Mouse (Mus musculus) limb, embryonic 12.5 days (tissue): ENCODE data around the gene Cdc42. TPM values are rescaled to one million over a fixed set of nuclear protein-coding genes. Genes with fewer than 3 reads are reported as not detected.

Experiments used
- ATAC-seq: fragments of 200-750 bp; cut with Nextera tagmentation; 2 replicates; pipeline ENCODE4 v1.8.0; 2017; ENCODE audit warnings: low read depth, moderate TSS enrichment; ENCODE audit not compliant: insufficient number of reproducible peaks, insufficient read depth, low FRiP score, low TSS enrichment
- H3K27ac ChIP-seq: fragments of 300-500 bp; sonication (generic); 2 replicates; pipeline ENCODE4 v1.5.1; 2016; ENCODE audit warnings: mild to moderate bottlenecking, moderate library complexity
- H3K27me3 ChIP-seq: fragments of 300-500 bp; sonication (generic); 2 replicates; pipeline ENCODE4 v1.6.1; 2016; ENCODE audit warnings: mild to moderate bottlenecking, moderate library complexity
- H3K36me3 ChIP-seq: fragments of 300-500 bp; sonication (generic); 2 replicates; pipeline ENCODE4 v1.6.1; 2016; ENCODE audit warnings: mild to moderate bottlenecking, moderate library complexity
- H3K4me1 ChIP-seq: fragments of 300-500 bp; sonication (generic); replicated peaks from 2 replicates; pipeline ENCODE4 v1.6.1; 2016
- H3K4me2 ChIP-seq: fragments of 300-500 bp; sonication (generic); 2 replicates; pipeline ENCODE4 v1.6.1; 2016; ENCODE audit warnings: mild to moderate bottlenecking, moderate library complexity
- H3K4me3 ChIP-seq: fragments of 300-500 bp; sonication (generic); replicated peaks from 2 replicates; pipeline ENCODE4 v1.5.1; 2016; ENCODE audit warnings: mild to moderate bottlenecking
- H3K9ac ChIP-seq: fragments of 300-500 bp; sonication (generic); replicated peaks from 2 replicates; pipeline ENCODE4 v1.6.1; 2016; ENCODE audit warnings: mild to moderate bottlenecking, moderate library complexity
- H3K9me3 ChIP-seq: fragments of 300-500 bp; sonication (generic); 2 replicates; pipeline ENCODE4 v1.6.1; 2016; ENCODE audit warnings: mild to moderate bottlenecking, moderate library complexity
- WGBS: fragments of 180-500 bp; shearing (Covaris S2); methylation state at CpG from one replicate; pipeline ENCODE4 v1.1.7; 2016; 5-methylcytosine and 5-hydroxymethylcytosine counted together
- polyA plus RNA-seq: library from polyadenylated mRNA; unstranded; fragments of >200 nt; fragmentation: Nextera tagmentation; extraction: Ambion mirVana; gene quantifications from 2 replicates; pipeline ENCODE4 v1.2.1, GENCODE M21; 2016

Cdc42 gene
- polyA plus RNA-seq, 1 experiment from 2014 or later: 589 TPM

DNA sequence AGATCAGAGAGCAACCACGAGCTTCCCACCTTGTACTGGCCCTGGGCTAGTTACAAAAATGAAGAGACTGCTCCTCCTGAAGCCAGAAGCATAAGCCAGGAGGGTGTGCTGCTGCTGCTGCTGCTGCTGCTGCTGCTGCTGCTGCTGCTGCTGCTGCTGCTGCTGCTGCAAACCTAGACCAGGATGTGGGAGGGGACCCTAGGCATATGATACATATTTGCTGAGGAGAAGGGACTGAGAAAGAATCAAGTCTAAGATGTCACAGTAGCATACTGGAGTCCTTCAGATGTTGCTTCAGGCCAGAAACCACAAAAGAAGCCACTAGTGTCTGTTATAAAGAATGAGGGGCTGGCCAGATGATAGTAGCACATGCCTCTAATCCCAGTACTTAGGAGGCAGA, 10.7 kb upstream of the Cdc42 start:
- ATAC-seq: no peak
- Histone ChIP-seq H3K27me3 (no peaks in the 10 kb centered on the region), H3K9ac (no peak overlapping the region), H3K4me3 (no peak overlapping the region), H3K9me3 (no peaks in the 10 kb centered on the region), H3K4me1 (peaks cover 20% of the 10 kb centered on the region), H3K36me3 (no peaks in the 10 kb centered on the region), H3K27ac (peak overlapping the region; percentile 59; the same call in 1 of the 2 replicates), H3K4me2 (no peak overlapping the region)
- 10% methylated on average over 1 of the region's 1 CpGs for WGBS

DNA sequence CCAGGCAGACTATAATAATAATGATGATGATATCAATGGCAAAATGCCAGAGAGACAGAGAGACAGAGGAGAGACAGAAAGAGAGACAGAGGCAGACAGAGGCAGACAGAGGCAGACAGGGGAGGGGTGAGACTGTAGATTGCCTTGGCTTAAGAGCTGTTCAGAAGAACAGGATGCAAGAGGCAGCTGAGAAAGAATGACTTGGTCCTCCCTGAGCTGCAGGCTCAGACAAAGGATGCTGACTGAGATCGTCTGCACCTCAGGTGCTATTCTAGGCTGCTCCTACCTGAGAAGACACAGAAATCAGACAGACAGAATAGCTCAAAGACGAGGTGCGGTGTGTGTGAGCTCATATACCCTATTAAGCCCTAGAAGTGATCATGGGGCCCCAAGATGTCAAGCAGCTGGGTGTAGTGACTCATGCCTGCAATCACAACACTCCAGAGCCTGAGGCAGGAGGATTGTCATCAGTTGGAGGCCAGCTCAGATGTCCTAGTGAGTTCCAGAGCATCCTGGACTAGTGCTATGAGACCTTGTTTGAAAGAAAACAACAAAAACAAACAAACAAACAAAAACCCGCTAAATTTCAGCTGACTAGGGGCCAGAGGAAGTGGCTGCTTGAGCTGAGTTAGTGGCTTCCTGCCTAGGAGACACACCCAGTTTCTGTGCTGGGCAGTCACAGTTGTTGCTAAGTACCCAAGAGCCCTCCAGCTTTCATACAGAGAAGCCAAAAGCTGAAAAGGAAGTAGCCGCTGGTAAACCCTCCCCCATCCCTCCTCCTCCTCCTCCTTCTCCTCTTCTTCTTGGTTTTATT, 10.0 kb upstream of the Cdc42 start:
- WGBS: 43% methylated on average over 5 of the region's 5 CpGs
- Histone ChIP-seq H3K4me1 (peaks cover 20% of the 10 kb centered on the region), H3K27me3 (no peaks in the 10 kb centered on the region), H3K4me2 (no peak overlapping the region), H3K9me3 (no peaks in the 10 kb centered on the region), H3K9ac (no peak overlapping the region), H3K4me3 (no peak overlapping the region), H3K27ac (peak overlapping the region; percentile 18; the same call in 1 of the 2 replicates), H3K36me3 (no peaks in the 10 kb centered on the region)
- no peak for ATAC-seq

DNA sequence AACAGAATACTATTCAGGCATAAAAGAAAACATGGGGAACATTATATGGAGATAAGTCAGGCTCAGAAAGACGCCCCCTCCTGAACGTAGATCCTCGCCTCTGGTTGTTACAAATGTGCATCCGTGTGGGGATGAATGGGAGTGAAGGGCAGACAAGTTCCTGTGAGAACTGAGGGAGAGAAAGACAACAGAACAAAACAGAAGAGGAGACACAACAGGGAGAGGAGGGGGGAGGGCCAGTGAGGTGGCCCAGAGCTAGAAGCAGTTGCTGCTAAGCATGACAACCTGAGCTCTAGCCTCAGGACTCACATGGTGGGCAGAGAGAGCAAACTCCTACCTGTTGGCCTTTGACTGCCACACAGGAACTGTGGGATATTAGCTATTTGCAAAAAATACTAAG, 8.6 kb upstream of the Cdc42 start:
- Histone ChIP-seq H3K4me1 (peaks cover 20% of the 10 kb centered on the region), H3K36me3 (no peaks in the 10 kb centered on the region), H3K27me3 (no peaks in the 10 kb centered on the region), H3K9ac (no peak overlapping the region), H3K4me2 (no peak overlapping the region), H3K4me3 (no peak overlapping the region), H3K27ac (no peak overlapping the region), H3K9me3 (no peaks in the 10 kb centered on the region)
- WGBS: 84% methylated on average over 4 of the region's 4 CpGs
- no peak for ATAC-seq

DNA sequence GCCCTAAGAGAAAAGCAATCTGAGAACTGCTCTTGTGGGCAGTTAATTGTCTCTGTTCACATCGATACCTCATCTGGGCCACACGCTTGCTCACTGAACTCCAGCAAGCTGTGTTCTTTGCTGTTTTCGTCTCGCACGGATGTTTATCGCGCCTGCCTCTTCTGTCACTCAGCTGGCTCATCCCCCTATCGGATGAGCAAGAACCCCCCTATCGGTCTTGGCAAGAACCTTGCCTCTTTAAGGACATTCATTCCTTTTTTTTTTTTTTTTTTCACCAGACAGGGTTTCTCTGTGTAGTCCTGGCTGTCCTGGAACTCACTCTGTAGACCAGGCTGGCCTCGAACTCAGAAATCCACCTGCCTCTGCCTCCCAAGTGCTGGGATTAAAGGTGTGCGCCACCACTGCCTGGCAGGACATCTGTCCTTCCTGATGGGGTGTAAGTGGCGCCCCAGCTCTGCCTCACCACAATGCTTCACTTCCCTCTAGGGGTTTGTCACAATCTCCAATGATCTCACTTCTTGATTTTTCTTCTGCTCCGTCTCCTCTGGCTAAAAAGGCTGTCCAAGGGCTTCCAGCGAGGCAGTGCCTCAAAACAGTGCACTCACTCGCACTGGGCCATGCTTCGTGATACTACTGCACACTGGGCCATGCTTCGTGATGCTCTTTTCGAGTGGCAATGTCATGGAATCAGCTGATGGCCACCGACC, 8.0 kb upstream of the Cdc42 start:
- WGBS: 85% methylated on average over 19 of the region's 19 CpGs

DNA sequence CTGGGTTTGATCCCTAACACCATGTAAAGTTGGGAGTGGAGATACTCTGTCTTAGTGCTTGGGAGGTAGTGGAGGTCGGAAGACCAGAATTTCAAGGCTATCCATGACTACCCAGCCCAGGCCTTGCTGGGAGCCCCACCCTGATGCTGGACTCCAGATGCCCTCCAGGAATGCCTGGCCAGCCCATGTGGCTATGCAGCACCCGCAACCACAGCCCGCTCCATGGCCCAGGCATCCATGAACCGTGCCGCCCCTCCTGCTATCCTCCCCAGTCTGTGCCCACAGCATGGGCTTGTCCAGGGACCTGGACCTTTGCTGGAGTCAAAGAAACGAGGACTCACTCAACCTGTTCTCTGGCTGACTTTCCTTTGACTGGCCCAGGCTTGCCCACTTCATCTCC, 7.3 kb upstream of the Cdc42 start:
- Histone ChIP-seq H3K27me3 (0 out of 2 replicates have a peak, but pooled peaks cover 2% of the 10 kb centered on the region), H3K27ac (no peak overlapping the region), H3K9me3 (no peaks in the 10 kb centered on the region), H3K36me3 (no peaks in the 10 kb centered on the region), H3K4me2 (no peak overlapping the region), H3K4me3 (no peak overlapping the region), H3K9ac (no peak overlapping the region), H3K4me1 (peaks cover 12% of the 10 kb centered on the region)
- 88% methylated on average over 6 of the region's 6 CpGs for WGBS
- no peak for ATAC-seq

More for the DNA sequence above, 8.0 kb upstream of the Cdc42 start:
- Histone ChIP-seq H3K27ac (no peak overlapping the region), H3K36me3 (no peaks in the 10 kb centered on the region), H3K27me3 (0 out of 2 replicates have a peak, but pooled peaks cover under 1% of the 10 kb centered on the region), H3K9me3 (no peaks in the 10 kb centered on the region), H3K9ac (no peak overlapping the region), H3K4me2 (no peak overlapping the region), H3K4me1 (peaks cover 18% of the 10 kb centered on the region), H3K4me3 (no peak overlapping the region)
- no peak for ATAC-seq

DNA sequence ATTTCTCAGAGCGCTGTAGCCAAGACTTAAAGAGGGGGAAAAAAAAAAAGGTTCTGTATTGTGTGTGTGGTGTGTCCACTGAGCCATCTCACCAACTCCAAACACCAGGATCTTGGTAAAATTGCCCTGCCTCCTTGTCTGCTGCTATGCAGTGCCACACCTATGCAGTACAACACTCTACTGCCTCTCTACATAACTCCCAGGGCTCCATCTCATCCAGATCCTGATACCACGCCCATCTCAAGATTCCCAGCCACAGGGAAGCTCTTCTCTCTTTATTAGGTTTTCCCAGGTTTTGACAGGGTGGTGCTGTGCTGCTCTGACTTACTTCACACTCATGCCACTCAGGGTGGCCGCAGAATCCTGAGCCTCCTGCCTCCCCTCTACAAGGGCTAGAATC, 3.5 kb upstream of the Cdc42 start:
- H3K4me3 ChIP-seq: no peak overlapping the region
- 65% methylated on average over 3 of the region's 3 CpGs for WGBS
- 0 out of 2 replicates have a peak, but pooled peaks cover 5% of the 10 kb centered on the region for H3K4me1 ChIP-seq
- no peaks in the 10 kb centered on the region for H3K36me3 ChIP-seq
- 0 out of 2 replicates have a peak, but pooled peaks cover 2% of the 10 kb centered on the region for H3K27me3 ChIP-seq
- H3K9ac ChIP-seq: no peak overlapping the region
- H3K27ac ChIP-seq: no peak overlapping the region
- no peaks in the 10 kb centered on the region for H3K9me3 ChIP-seq
- H3K4me2 ChIP-seq: no peak overlapping the region
- ATAC-seq: no peak

DNA sequence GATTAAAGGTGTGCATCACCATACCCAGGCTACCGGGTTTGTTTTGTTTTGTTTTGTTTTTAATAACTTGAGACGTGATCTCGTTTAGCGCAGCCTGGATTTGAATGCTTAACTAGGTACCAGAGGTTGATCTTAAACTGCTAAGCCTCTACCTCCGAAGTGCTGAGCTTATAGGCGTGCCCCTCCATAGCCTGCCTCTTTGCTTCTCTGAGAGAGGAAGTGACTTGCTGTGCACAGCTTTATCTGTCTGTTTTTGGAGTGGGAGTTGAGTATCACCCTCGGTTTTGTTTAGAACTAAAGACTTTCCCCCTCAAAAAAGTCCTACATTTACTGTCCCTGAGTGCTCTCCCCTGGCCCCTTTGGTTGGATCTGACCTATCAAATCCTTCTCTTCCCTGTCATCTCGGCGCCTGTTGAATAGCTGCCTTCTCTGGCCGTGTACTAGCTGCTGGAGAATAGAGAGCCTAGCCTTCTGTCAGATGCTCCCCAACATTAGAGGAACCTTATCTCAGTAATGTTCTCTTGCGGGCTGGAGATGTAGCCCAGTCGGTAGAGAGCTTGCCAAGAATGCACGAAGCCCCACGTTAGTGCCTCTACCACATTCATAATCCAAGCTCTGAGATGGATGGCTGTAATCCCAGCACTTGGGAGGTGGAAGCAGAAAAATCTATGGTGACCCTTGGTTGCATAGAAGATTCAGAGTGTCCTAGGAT, 927 bp upstream of the Cdc42 start:
- Histone ChIP-seq H3K4me2 (no peak overlapping the region), H3K4me3 (no peak overlapping the region)

DNA sequence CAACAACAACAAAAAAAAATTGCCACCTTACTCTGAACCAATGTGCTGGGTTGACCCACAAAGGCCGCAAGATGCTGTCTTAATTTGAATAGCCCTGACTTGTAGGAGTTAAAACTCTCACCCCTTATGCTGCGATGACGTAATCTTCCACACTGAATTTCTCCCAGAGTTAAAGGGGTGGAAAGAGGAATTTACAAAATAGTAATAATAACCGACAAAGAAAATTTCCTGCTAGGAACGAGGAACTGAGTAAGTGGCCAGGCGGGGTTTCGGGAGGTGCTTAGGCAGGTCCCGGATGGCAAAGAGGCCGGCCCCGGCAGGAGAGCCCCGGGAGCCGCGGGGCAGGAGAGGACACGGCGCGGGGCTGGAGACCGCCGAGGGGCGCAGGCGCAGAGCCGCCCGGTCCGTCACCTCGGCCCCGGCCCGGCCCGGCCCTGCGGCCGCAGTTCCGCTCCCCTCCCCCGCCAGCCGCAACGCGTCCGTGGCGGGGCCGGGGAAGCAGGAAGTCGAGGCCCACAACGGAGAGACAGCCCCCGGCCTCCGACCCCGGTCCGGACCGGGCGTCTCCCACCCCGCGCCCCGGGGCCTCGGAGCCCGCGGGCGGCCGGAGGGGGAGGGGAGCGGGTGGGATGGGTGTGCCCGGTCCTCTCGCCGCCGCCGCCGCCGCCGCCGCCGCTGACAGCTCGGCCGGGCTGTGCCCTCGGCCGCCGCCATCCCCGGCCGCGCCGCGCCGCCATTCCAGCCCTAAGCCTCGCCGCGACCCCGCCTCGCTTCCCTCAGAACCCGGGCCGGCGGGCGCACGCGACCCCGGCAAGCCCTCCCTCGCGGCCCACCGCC, 628 bp downstream of the Cdc42 start:
- Histone ChIP-seq H3K4me1 (peaks cover 30% of the 10 kb centered on the region), H3K36me3 (no peaks in the 10 kb centered on the region), H3K9ac (peak overlapping the region; percentile 99), H3K4me2 (peak overlapping the region; percentile 76), H3K27me3 (0 out of 2 replicates have a peak, but pooled peaks cover 2% of the 10 kb centered on the region), H3K4me3 (peak overlapping the region; percentile 97), H3K9me3 (no peaks in the 10 kb centered on the region), H3K27ac (peak overlapping the region; percentile 98)
- under 1% methylated on average over 47 of the region's 90 CpGs for WGBS
- ATAC-seq: peak; percentile 45; the same call in 1 of the 2 replicates

More for the DNA sequence above, 927 bp upstream of the Cdc42 start:
- no peak for ATAC-seq
- 0 out of 2 replicates have a peak, but pooled peaks cover 2% of the 10 kb centered on the region for H3K27me3 ChIP-seq
- H3K9ac ChIP-seq: no peak overlapping the region
- no peak overlapping the region for H3K27ac ChIP-seq
- H3K36me3 ChIP-seq: no peaks in the 10 kb centered on the region
- no peaks in the 10 kb centered on the region for H3K9me3 ChIP-seq
- H3K4me1 ChIP-seq: peaks cover 20% of the 10 kb centered on the region
- 61% methylated on average over 14 of the region's 14 CpGs for WGBS

DNA sequence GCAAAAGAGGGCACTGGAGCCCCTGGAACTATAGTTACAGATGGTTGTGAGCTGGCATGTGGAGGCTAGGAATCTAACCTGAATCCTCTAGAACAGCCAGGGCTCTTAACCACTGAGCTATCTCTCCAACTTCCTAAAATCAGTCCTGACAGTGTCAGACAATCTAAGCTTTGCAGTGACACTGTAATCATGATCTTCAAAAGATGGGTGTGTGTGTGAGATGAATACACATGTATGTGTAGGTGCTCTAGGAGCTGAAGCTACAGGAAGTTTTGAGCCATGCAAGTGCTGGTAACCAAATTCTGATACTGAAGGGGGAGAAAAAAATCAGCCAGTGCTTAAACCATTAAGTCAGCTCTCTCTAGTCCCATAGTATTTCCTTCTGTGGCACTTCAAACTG, 6.9 kb downstream of the Cdc42 start:
- Histone ChIP-seq H3K4me3 (no peak overlapping the region), H3K4me2 (no peak overlapping the region), H3K9me3 (no peaks in the 10 kb centered on the region), H3K4me1 (peaks cover 23% of the 10 kb centered on the region), H3K27ac (no peak overlapping the region), H3K36me3 (peaks cover 21% of the 10 kb centered on the region), H3K27me3 (no peaks in the 10 kb centered on the region), H3K9ac (no peak overlapping the region)
- ATAC-seq: no peak

DNA sequence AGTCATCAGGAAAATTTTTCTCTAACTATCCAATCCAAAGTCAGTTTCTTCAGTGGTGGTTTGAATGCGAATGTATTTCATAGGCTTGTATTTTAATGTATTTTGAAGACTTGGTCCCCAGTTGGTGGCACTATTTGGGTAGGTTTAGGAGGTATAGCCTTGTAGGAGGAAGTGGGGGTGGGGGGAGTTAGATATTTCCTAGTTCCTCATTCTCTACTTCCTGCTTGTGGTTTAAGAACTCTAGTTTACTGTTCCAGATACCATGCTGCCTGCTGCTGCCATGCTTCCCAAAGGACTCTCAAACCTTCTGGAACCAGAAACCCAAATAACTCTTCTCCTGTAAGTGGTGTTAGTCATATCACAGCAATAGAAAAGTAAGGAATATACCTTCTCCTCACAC, 11.7 kb downstream of the Cdc42 start:
- Histone ChIP-seq H3K27me3 (no peaks in the 10 kb centered on the region), H3K4me1 (no peaks in the 10 kb centered on the region), H3K4me2 (no peak overlapping the region), H3K36me3 (peaks cover 33% of the 10 kb centered on the region), H3K9ac (no peak overlapping the region), H3K4me3 (no peak overlapping the region), H3K9me3 (no peaks in the 10 kb centered on the region), H3K27ac (no peak overlapping the region)
- ATAC-seq: no peak
- WGBS: 100% methylated on average over 1 of the region's 1 CpGs
